Mouse (Mus musculus): ENCODE measurements around the gene Riok1. TPM values are rescaled to one million over a fixed set of nuclear protein-coding genes. Genes with fewer than 3 reads are reported as not detected.

Gene Riok1
- polyA plus RNA-seq, 1 experiment from 2014 or later: 55.4 TPM

DNA sequence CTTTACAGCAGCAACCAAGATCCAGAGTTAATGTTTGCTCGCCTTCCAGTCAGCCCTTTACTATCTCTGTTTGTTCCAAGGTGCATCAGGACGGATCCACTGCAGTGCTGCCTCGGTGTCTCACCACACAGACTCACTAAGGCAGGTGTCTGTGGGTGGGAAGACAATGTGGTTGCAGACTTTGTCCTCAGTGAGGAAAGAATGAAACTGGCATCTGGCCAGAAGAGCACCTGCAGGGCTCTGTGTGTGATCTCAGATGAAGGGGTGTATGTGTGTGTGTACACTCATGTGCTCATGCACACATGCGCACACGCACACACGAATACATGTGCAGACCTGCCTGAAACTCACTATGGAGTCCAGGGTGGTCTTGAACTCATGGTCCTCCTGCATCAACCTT, 52.7 kb downstream of the Riok1 start:
- H3K36me3 ChIP-seq (ENCODE audit: control insufficient read depth, insufficient read depth, low read length): no peaks in the 10 kb centered on the region
- H3K27me3 ChIP-seq (ENCODE audit: control insufficient read depth, insufficient read depth, low read length): no peaks in the 10 kb centered on the region
- 0 out of 2 replicates have a peak, but pooled peaks have one; percentile 48 for ATAC-seq (ENCODE audit: insufficient number of reproducible peaks, insufficient read depth, low FRiP score, low read depth)
- H3K27ac ChIP-seq (ENCODE audit: low read length): no peak overlapping the region; the same call in 1 of the 2 replicates
- 75% methylated on average over 6 of the region's 6 CpGs for WGBS
- 0 out of 2 replicates have a peak, but pooled peaks cover 2% of the 10 kb centered on the region for H3K4me1 ChIP-seq (ENCODE audit: control insufficient read depth, insufficient read depth, low read length)
- no peak overlapping the region for H3K4me3 ChIP-seq (ENCODE audit: low read depth, low read length)
- no peaks in the 10 kb centered on the region for H3K9me3 ChIP-seq (ENCODE audit: control insufficient read depth, low read depth, low read length)
- H3K9ac ChIP-seq (replicated peaks; ENCODE audit: low read depth, low read length): no peak overlapping the region
- H3K4me2 ChIP-seq (replicated peaks; ENCODE audit: low read depth, low read length): no peak overlapping the region

- H3K4me1 ChIP-seq (ENCODE audit: control insufficient read depth, insufficient read depth, low read length): 0 out of 2 replicates have a peak, but pooled peaks cover 2% of the 10 kb centered on the region
- H3K4me2 ChIP-seq (replicated peaks; ENCODE audit: low read depth, low read length): no peak overlapping the region
- H3K4me3 ChIP-seq (ENCODE audit: low read depth, low read length): no peak overlapping the region
- 27% methylated on average over 4 of the region's 4 CpGs for WGBS
- H3K9ac ChIP-seq (replicated peaks; ENCODE audit: low read depth, low read length): no peak overlapping the region
- H3K27ac ChIP-seq (ENCODE audit: low read length): no peak overlapping the region; the same call in 1 of the 2 replicates
- no peaks in the 10 kb centered on the region for H3K36me3 ChIP-seq (ENCODE audit: control insufficient read depth, insufficient read depth, low read length)
- 0 out of 2 replicates have a peak, but pooled peaks have one; percentile 70 for ATAC-seq (ENCODE audit: insufficient number of reproducible peaks, insufficient read depth, low FRiP score, low read depth)
- H3K9me3 ChIP-seq (ENCODE audit: control insufficient read depth, low read depth, low read length): no peaks in the 10 kb centered on the region
- no peaks in the 10 kb centered on the region for H3K27me3 ChIP-seq (ENCODE audit: control insufficient read depth, insufficient read depth, low read length)
These were observed 53.1 kb downstream of the Riok1 start for GRCm38 (mm10) chr13:38089871-38090270.

- no peak overlapping the region for H3K4me3 ChIP-seq (ENCODE audit: low read depth, low read length)
- H3K36me3 ChIP-seq (ENCODE audit: control insufficient read depth, insufficient read depth, low read length): no peaks in the 10 kb centered on the region
- H3K9me3 ChIP-seq (ENCODE audit: control insufficient read depth, low read depth, low read length): no peaks in the 10 kb centered on the region
- no peak overlapping the region for H3K9ac ChIP-seq (replicated peaks; ENCODE audit: low read depth, low read length)
- no peaks in the 10 kb centered on the region for H3K4me1 ChIP-seq (ENCODE audit: control insufficient read depth, insufficient read depth, low read length)
- no peaks in the 10 kb centered on the region for H3K27me3 ChIP-seq (ENCODE audit: control insufficient read depth, insufficient read depth, low read length)
- H3K4me2 ChIP-seq (replicated peaks; ENCODE audit: low read depth, low read length): no peak overlapping the region
- peak overlapping the region; percentile 33; the same call in 1 of the 2 replicates for H3K27ac ChIP-seq (ENCODE audit: low read length)
- WGBS: 58% methylated on average over 4 of the region's 4 CpGs
- ATAC-seq (ENCODE audit: insufficient number of reproducible peaks, insufficient read depth, low FRiP score, low read depth): peak; percentile 10; the same call in 1 of the 2 replicates
These were observed 59.4 kb downstream of the Riok1 start for GRCm38 (mm10) chr13:38096207-38096606.

- 59% methylated on average over 4 of the region's 4 CpGs for whole genome bisulfite sequencing
- Histone ChIP-seq H3K9ac (replicated peaks; ENCODE audit: low read depth, low read length) (no peak overlapping the region), H3K9me3 (ENCODE audit: control insufficient read depth, low read depth, low read length) (no peaks in the 10 kb centered on the region), H3K27me3 (ENCODE audit: control insufficient read depth, insufficient read depth, low read length) (no peaks in the 10 kb centered on the region), H3K36me3 (ENCODE audit: control insufficient read depth, insufficient read depth, low read length) (no peaks in the 10 kb centered on the region), H3K27ac (ENCODE audit: low read length) (no peak overlapping the region), H3K4me2 (replicated peaks; ENCODE audit: low read depth, low read length) (no peak overlapping the region), H3K4me3 (ENCODE audit: low read depth, low read length) (no peak overlapping the region), H3K4me1 (ENCODE audit: control insufficient read depth, insufficient read depth, low read length) (no peaks in the 10 kb centered on the region)
- ATAC-seq (ENCODE audit: insufficient number of reproducible peaks, insufficient read depth, low FRiP score, low read depth): no peak
These were observed 66.6 kb downstream of the Riok1 start for GRCm38 (mm10) chr13:38103406-38103805.

- Histone ChIP-seq H3K9me3 (ENCODE audit: control insufficient read depth, low read depth, low read length) (no peaks in the 10 kb centered on the region), H3K4me2 (replicated peaks; ENCODE audit: low read depth, low read length) (no peak overlapping the region), H3K4me1 (ENCODE audit: control insufficient read depth, insufficient read depth, low read length) (no peaks in the 10 kb centered on the region), H3K4me3 (ENCODE audit: low read depth, low read length) (no peak overlapping the region), H3K36me3 (ENCODE audit: control insufficient read depth, insufficient read depth, low read length) (no peaks in the 10 kb centered on the region), H3K9ac (replicated peaks; ENCODE audit: low read depth, low read length) (no peak overlapping the region), H3K27me3 (ENCODE audit: control insufficient read depth, insufficient read depth, low read length) (no peaks in the 10 kb centered on the region), H3K27ac (ENCODE audit: low read length) (no peak overlapping the region)
- WGBS: 91% methylated on average over 10 of the region's 10 CpGs
- ATAC-seq (ENCODE audit: insufficient number of reproducible peaks, insufficient read depth, low FRiP score, low read depth): no peak
These were observed 67.7 kb downstream of the Riok1 start for GRCm38 (mm10) chr13:38104501-38104900.

DNA sequence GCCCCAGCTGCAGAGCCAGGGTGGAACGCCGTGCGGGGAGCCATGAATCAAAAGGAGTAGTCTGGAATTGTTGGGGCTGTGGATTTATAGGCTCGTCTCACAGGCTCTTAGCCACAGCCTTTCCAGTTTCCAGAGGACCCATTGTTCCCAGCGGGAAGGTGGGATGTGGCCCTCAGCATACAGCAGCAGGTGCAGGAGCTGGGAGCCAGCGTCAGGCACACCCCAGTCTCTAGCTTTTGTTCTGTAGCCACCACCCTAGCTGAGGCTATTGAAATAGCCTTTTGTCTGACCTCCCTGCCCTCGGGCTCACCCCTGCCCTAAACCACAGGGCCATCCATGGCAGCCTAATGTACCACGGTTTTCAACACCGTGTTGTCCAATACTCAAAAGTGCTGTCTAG, 72.3 kb downstream of the Riok1 start:
- Histone ChIP-seq H3K4me2 (replicated peaks; ENCODE audit: low read depth, low read length) (no peak overlapping the region), H3K9me3 (ENCODE audit: control insufficient read depth, low read depth, low read length) (no peaks in the 10 kb centered on the region), H3K36me3 (ENCODE audit: control insufficient read depth, insufficient read depth, low read length) (no peaks in the 10 kb centered on the region), H3K27me3 (ENCODE audit: control insufficient read depth, insufficient read depth, low read length) (no peaks in the 10 kb centered on the region), H3K4me3 (ENCODE audit: low read depth, low read length) (no peak overlapping the region), H3K9ac (replicated peaks; ENCODE audit: low read depth, low read length) (no peak overlapping the region), H3K27ac (ENCODE audit: low read length) (no peak overlapping the region), H3K4me1 (ENCODE audit: control insufficient read depth, insufficient read depth, low read length) (no peaks in the 10 kb centered on the region)
- WGBS: 75% methylated on average over 9 of the region's 9 CpGs
- ATAC-seq (ENCODE audit: insufficient number of reproducible peaks, insufficient read depth, low FRiP score, low read depth): no peak

Small RNA genes within 50 kb of the gene (microRNA-seq; reads per million reads assigned to microRNA genes)
- not detected for gene Gm27387

Other genes starting within 250 kb of the Riok1 start
- gene Ssr1, start 42.8 kb upstream of the Riok1 start, polyA plus RNA-seq (2014; fragmentation: Nextera tagmentation; extraction: Ambion mirVana): 98.5 and 115 TPM in 2 replicates
- 1.1 and 1.5 TPM in 2 replicates for gene Cage1, start 74 bp downstream of the Riok1 start, polyA plus RNA-seq (2014; fragmentation: Nextera tagmentation; extraction: Ambion mirVana)
- 31.0 and 32.7 TPM in 2 replicates for gene Dsp, start 114.3 kb downstream of the Riok1 start, polyA plus RNA-seq (2014; fragmentation: Nextera tagmentation; extraction: Ambion mirVana)
- 47.9 and 51.0 TPM in 2 replicates for gene Snrnp48, start 167.9 kb downstream of the Riok1 start, polyA plus RNA-seq (2014; fragmentation: Nextera tagmentation; extraction: Ambion mirVana)

Measured in stomach, embryonic 14.5 days (tissue).